Mouse (Mus musculus): ENCODE data around the gene Ifi27. TPM values are rescaled to one million over a fixed set of nuclear protein-coding genes. Genes with fewer than 3 reads are reported as not detected.
"Not testable (repeated sequence)": the region's sequence is repeated elsewhere in the genome, so short reads cannot be mapped to it uniquely, and the experiment has no call there.

Gene Ifi27
- polyA plus RNA-seq, 1 experiment from 2014 or later, result 2.0 TPM

DNA sequence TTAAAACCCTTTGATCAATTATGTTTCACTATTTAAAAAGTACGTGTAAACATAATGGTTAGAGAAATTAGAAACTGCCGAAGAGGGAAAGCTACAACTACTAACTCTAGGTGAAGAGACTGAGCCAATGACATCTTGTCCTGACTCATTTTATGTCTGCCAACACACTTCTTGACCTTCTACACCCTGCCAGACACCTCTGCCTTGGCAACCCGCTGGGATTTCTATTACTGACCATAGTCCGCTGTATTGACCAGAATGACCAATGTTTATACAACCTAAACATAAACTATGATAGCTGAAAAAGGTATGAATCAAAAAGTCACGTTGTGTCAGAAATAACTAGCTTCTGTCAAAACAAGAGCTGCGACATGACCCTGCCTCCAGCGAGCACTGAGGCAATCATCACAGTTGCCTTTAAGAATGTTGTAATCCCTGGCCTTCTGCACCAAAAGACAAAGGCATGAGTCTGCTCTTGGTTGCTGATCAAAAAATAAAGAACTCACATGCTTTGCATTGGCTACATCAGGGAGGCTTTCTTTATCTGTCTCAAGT lies 43.5 kb downstream of the Ifi27 start:
- no peak overlapping the region for H3K4me2 ChIP-seq (ENCODE audit: low read depth)
- DNase-seq (ENCODE audit: low spot score), result no peak
- H3K4me3 ChIP-seq (ENCODE audit: low read depth, low read length), result no peak overlapping the region
- no peaks in the 10 kb centered on the region for H3K36me3 ChIP-seq (ENCODE audit: control insufficient read depth, insufficient read depth, low read length)
- no peak overlapping the region for H3K27ac ChIP-seq (ENCODE audit: low read depth, low read length)
- H3K4me1 ChIP-seq (ENCODE audit: control insufficient read depth, insufficient read depth, low read length), result no peaks in the 10 kb centered on the region
- WGBS, result 75% methylated on average over 7 of the region's 7 CpGs
- no peak overlapping the region for H3K9ac ChIP-seq (ENCODE audit: low read length)
- no peak for ATAC-seq (ENCODE audit: insufficient read depth, low FRiP score, low TSS enrichment)
- H3K9me3 ChIP-seq (ENCODE audit: control insufficient read depth, low read length), result no peaks in the 10 kb centered on the region
- H3K27me3 ChIP-seq (ENCODE audit: control insufficient read depth, insufficient read depth, low read length), result no peaks in the 10 kb centered on the region

DNA sequence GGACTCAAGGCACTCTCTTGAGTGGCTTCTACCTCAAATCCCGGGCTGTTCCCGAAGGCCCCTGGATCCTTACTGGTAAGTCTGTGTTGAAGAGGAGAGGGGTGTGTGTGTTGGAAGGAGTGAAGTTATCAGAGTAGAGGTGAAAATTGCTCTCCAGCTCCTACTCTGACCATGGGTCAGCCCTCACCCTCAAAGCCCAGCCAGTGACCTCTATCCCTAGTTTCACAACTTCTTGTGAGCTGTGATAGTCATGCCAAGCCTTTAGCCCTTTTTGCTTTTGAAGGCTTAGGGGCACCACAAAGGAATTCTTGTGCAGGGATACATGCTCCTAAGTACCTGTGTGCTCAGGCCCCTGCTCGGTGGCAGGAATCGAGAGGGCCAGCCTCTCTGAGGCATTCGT lies 47.7 kb downstream of the Ifi27 start:
- WGBS, result 82% methylated on average over 5 of the region's 5 CpGs
- no peak for ATAC-seq (ENCODE audit: insufficient read depth, low FRiP score, low TSS enrichment)
- Histone ChIP-seq H3K4me1 (ENCODE audit: control insufficient read depth, insufficient read depth, low read length) (no peaks in the 10 kb centered on the region), H3K9ac (ENCODE audit: low read length) (no peak overlapping the region), H3K27ac (ENCODE audit: low read depth, low read length) (no peak overlapping the region), H3K4me3 (ENCODE audit: low read depth, low read length) (no peak overlapping the region), H3K27me3 (ENCODE audit: control insufficient read depth, insufficient read depth, low read length) (no peaks in the 10 kb centered on the region), H3K36me3 (ENCODE audit: control insufficient read depth, insufficient read depth, low read length) (no peaks in the 10 kb centered on the region), H3K4me2 (ENCODE audit: low read depth) (no peak overlapping the region), H3K9me3 (ENCODE audit: control insufficient read depth, low read length) (no peaks in the 10 kb centered on the region)
- DNase-seq (ENCODE audit: low spot score), result no peak

DNA sequence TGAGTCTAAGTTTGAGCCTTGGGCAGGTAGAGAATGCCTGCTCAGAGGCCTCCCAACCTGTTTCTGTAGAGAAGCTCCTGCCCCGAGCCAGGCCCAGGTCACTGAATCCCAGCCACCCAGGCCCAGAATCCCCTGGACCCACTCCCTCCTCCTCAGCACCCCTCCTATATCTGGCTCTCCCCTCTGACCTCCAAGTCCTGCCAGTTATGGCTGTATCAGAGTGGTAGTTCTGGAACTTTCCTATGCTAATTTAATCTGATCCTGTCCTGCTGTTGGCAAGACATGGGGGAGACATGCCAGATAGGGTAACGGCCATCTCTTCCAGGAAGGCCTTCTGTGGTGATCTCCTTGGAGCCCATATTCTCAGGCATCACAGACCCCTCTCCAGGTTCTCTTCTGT lies 48.8 kb downstream of the Ifi27 start:
- no peak overlapping the region for H3K4me2 ChIP-seq (ENCODE audit: low read depth)
- no peaks in the 10 kb centered on the region for H3K4me1 ChIP-seq (ENCODE audit: control insufficient read depth, insufficient read depth, low read length)
- ATAC-seq (ENCODE audit: insufficient read depth, low FRiP score, low TSS enrichment) (no peak), DNase-seq (ENCODE audit: low spot score) (no peak)
- no peak overlapping the region for H3K4me3 ChIP-seq (ENCODE audit: low read depth, low read length)
- no peaks in the 10 kb centered on the region for H3K9me3 ChIP-seq (ENCODE audit: control insufficient read depth, low read length)
- no peaks in the 10 kb centered on the region for H3K36me3 ChIP-seq (ENCODE audit: control insufficient read depth, insufficient read depth, low read length)
- H3K9ac ChIP-seq (ENCODE audit: low read length), result no peak overlapping the region
- WGBS, result 73% methylated on average over 2 of the region's 2 CpGs
- H3K27ac ChIP-seq (ENCODE audit: low read depth, low read length), result no peak overlapping the region
- no peaks in the 10 kb centered on the region for H3K27me3 ChIP-seq (ENCODE audit: control insufficient read depth, insufficient read depth, low read length)

DNA sequence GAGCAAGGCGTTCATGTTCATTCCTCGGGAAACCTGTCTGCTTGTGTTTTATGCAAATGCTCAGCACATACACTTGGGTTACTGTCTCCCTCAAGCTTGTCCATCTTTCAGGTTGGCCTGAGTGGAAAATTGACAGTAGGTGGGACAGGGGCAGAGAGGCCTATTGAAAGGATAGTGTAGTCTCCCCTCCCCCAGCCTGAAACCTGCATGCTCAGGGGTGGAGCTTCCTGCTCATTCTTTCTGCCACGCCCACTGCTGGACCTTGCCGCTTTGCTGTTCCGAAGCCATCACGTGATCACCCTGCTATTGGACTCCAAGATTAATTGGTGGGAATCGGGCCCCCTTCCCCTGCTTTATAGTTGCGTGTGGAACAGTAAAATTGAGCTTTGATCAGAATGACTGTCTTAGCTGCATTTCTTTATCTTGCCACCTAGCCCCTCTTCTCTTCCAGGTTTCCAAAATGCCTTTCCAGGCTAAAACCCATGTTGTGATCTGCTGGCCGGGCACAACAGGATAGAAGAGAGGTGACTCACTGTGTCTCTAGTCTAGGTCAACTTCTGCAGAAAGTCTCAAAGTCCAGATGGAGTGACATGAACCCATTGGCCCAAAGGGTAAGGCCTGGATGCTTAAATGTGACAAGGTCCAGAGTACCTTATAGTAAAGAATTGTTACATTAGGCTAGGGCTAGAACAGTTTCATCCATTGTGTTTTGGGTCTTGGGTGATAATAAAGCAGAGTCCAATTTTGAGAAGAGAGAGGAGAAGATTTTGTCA lies 50.4 kb downstream of the Ifi27 start:
- not testable (repeated sequence) for H3K36me3 ChIP-seq (ENCODE audit: control insufficient read depth, insufficient read depth, low read length); H3K27ac ChIP-seq (ENCODE audit: low read depth, low read length); H3K9ac ChIP-seq (ENCODE audit: low read length); H3K4me3 ChIP-seq (ENCODE audit: low read depth, low read length); H3K27me3 ChIP-seq (ENCODE audit: control insufficient read depth, insufficient read depth, low read length); H3K9me3 ChIP-seq (ENCODE audit: control insufficient read depth, low read length); ATAC-seq (ENCODE audit: insufficient read depth, low FRiP score, low TSS enrichment); H3K4me1 ChIP-seq (ENCODE audit: control insufficient read depth, insufficient read depth, low read length); DNase-seq (ENCODE audit: low spot score); H3K4me2 ChIP-seq (ENCODE audit: low read depth)
- 61% methylated on average over 9 of the region's 9 CpGs for WGBS

DNA sequence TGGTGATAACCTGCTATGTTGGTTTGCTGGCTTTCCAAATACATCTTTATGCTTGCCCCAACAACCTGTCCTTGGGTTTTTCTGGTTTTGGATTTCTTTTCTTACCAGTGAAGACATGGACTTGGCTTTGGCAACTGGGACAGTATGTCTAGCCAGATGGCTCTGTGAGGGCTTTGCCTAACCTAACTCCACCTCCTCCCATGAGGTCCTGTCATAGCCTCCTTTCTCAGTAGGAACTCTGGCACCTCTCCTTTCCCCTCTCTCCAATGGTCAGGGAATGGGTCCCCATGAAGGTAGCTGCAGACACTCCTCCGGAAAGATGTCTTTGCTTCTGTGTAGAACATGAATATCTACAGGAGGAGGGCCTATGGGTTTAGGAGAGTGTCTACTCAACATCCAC lies 52.7 kb downstream of the Ifi27 start:
- DNase-seq (ENCODE audit: low spot score) (no peak), ATAC-seq (ENCODE audit: insufficient read depth, low FRiP score, low TSS enrichment) (no peak)
- H3K27me3 ChIP-seq (ENCODE audit: control insufficient read depth, insufficient read depth, low read length), result no peaks in the 10 kb centered on the region
- no peak overlapping the region for H3K9ac ChIP-seq (ENCODE audit: low read length)
- no peak overlapping the region for H3K27ac ChIP-seq (ENCODE audit: low read depth, low read length)
- no peak overlapping the region for H3K4me3 ChIP-seq (ENCODE audit: low read depth, low read length)
- no peaks in the 10 kb centered on the region for H3K9me3 ChIP-seq (ENCODE audit: control insufficient read depth, low read length)
- H3K36me3 ChIP-seq (ENCODE audit: control insufficient read depth, insufficient read depth, low read length), result no peaks in the 10 kb centered on the region
- H3K4me1 ChIP-seq (ENCODE audit: control insufficient read depth, insufficient read depth, low read length), result no peaks in the 10 kb centered on the region
- H3K4me2 ChIP-seq (ENCODE audit: low read depth), result no peak overlapping the region
- 86% methylated on average over 1 of the region's 1 CpGs for WGBS

DNA sequence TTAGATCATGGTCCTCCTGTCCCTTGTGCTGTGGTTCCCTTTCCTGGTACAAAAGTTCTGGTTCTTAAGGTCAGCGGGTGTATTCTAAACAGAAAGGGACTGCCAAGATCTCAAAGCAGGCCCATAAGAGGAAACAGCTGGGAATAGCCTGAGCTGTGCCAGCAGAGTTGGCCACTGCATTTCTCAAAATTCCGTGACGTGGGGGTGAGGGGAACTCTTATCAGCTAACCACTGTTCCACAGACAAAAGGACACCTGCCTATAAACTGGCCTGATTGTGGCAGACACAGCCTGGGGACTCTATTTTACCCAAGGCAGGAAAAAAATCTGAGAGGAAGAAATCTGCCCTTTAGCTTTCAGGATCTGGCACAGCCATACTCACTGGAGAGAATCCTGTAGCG lies 53.3 kb downstream of the Ifi27 start:
- Histone ChIP-seq H3K9ac (ENCODE audit: low read length) (no peak overlapping the region), H3K4me1 (ENCODE audit: control insufficient read depth, insufficient read depth, low read length) (no peaks in the 10 kb centered on the region), H3K36me3 (ENCODE audit: control insufficient read depth, insufficient read depth, low read length) (no peaks in the 10 kb centered on the region), H3K4me3 (ENCODE audit: low read depth, low read length) (no peak overlapping the region), H3K27me3 (ENCODE audit: control insufficient read depth, insufficient read depth, low read length) (no peaks in the 10 kb centered on the region), H3K4me2 (ENCODE audit: low read depth) (no peak overlapping the region), H3K9me3 (ENCODE audit: control insufficient read depth, low read length) (no peaks in the 10 kb centered on the region), H3K27ac (ENCODE audit: low read depth, low read length) (no peak overlapping the region)
- no peak for ATAC-seq (ENCODE audit: insufficient read depth, low FRiP score, low TSS enrichment)
- no peak for DNase-seq (ENCODE audit: low spot score)
- WGBS, result 78% methylated on average over 4 of the region's 4 CpGs

DNA sequence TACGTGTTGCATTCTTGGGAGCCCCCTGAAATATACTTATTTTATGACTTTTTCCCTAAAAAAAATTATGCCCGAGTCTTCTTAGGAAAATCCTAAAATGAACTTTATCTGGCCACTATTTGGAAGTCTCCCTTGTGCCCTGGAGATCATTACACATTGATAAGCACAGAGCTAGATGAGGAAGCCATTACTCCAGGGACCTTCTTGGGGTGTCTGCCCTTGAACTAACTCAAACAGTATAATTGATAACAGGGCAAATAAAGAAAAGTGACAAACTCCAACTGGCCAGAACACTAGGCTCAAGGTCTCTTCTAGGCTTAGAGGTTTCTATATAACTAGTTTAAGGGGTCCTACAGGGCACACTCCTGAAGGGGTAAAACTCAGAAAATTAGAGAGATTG lies 53.7 kb downstream of the Ifi27 start:
- no peak for DNase-seq (ENCODE audit: low spot score)
- no peak overlapping the region for H3K27ac ChIP-seq (ENCODE audit: low read depth, low read length)
- H3K9ac ChIP-seq (ENCODE audit: low read length), result no peak overlapping the region
- no peaks in the 10 kb centered on the region for H3K36me3 ChIP-seq (ENCODE audit: control insufficient read depth, insufficient read depth, low read length)
- no peak overlapping the region for H3K4me2 ChIP-seq (ENCODE audit: low read depth)
- H3K4me1 ChIP-seq (ENCODE audit: control insufficient read depth, insufficient read depth, low read length), result no peaks in the 10 kb centered on the region
- 78% methylated on average over 2 of the region's 2 CpGs for WGBS
- no peak for ATAC-seq (ENCODE audit: insufficient read depth, low FRiP score, low TSS enrichment)
- H3K4me3 ChIP-seq (ENCODE audit: low read depth, low read length), result no peak overlapping the region
- H3K27me3 ChIP-seq (ENCODE audit: control insufficient read depth, insufficient read depth, low read length), result no peaks in the 10 kb centered on the region
- no peaks in the 10 kb centered on the region for H3K9me3 ChIP-seq (ENCODE audit: control insufficient read depth, low read length)

Other genes with a start within 250 kb of the Ifi27 start
- 1.9 and 2.0 TPM in 2 replicates for gene Prima1, start 192.1 kb upstream of the Ifi27 start, polyA plus RNA-seq (2014; fragmentation: Nextera tagmentation; extraction: Ambion mirVana)
- gene Fam181a, start 123.2 kb upstream of the Ifi27 start, polyA plus RNA-seq (2014; fragmentation: Nextera tagmentation; extraction: Ambion mirVana), result 23.7 and 24.2 TPM in 2 replicates
- gene Asb2, start 78.2 kb upstream of the Ifi27 start, polyA plus RNA-seq (2014; fragmentation: Nextera tagmentation; extraction: Ambion mirVana), result 2.9 and 3.4 TPM in 2 replicates
- gene Otub2, start 45.5 kb upstream of the Ifi27 start, polyA plus RNA-seq (2014; fragmentation: Nextera tagmentation; extraction: Ambion mirVana), result 19.2 and 20.3 TPM in 2 replicates
- gene 9330161L09Rik, start 26.4 kb upstream of the Ifi27 start, polyA plus RNA-seq (2014; fragmentation: Nextera tagmentation; extraction: Ambion mirVana), result 1.2 and 1.3 TPM in 2 replicates
- gene Ddx24, start 8.4 kb upstream of the Ifi27 start, polyA plus RNA-seq (2014; fragmentation: Nextera tagmentation; extraction: Ambion mirVana), result 111 and 118 TPM in 2 replicates
- 1.4 TPM in 2 replicates for gene Ifi27l2a, start 9.5 kb downstream of the Ifi27 start, polyA plus RNA-seq (2014; fragmentation: Nextera tagmentation; extraction: Ambion mirVana)
- not detected in 2 replicates for gene Ifi27l2b, start 23.0 kb downstream of the Ifi27 start, polyA plus RNA-seq (2014; fragmentation: Nextera tagmentation; extraction: Ambion mirVana)
- 2.6 and 2.7 TPM in 2 replicates for gene Ppp4r4, start 98.1 kb downstream of the Ifi27 start, polyA plus RNA-seq (2014; fragmentation: Nextera tagmentation; extraction: Ambion mirVana)
- gene Serpina10, start 197.2 kb downstream of the Ifi27 start, polyA plus RNA-seq (2014; fragmentation: Nextera tagmentation; extraction: Ambion mirVana), result 0.08 TPM in 1 of 2 replicates, not detected in the other
- 0.33 and 0.84 TPM in 2 replicates for gene Serpina6, start 223.0 kb downstream of the Ifi27 start, polyA plus RNA-seq (2014; fragmentation: Nextera tagmentation; extraction: Ambion mirVana)
- gene Serpina16, start 241.9 kb downstream of the Ifi27 start, polyA plus RNA-seq (2014; fragmentation: Nextera tagmentation; extraction: Ambion mirVana), result not detected in 2 replicates